Mouse (Mus musculus): ENCODE data around the gene Ccdc3.
"Not testable (repeated sequence)": the region's sequence is repeated elsewhere in the genome, so short reads cannot be mapped to it uniquely, and the experiment has no call there.

The Ccdc3 gene

GRCm38 (mm10) chr2:5137500-5138286 is at the start of gene Ccdc3:
Ccdc3 (plus strand) TSS chr2:5137776.
- no peak for ATAC-seq (ENCODE audit: insufficient number of reproducible peaks, low FRiP score, low TSS enrichment)

- ATAC-seq (ENCODE audit: insufficient number of reproducible peaks, low FRiP score, low TSS enrichment): not testable (repeated sequence)
Observed at GRCm38 (mm10) chr2:5090385-5090784, 47.2 kb upstream of the Ccdc3 start.

GRCm38 (mm10) chr2:5094876-5095275 is 42.7 kb upstream of the Ccdc3 start:
- ATAC-seq (ENCODE audit: insufficient number of reproducible peaks, low FRiP score, low TSS enrichment): no peak

- ATAC-seq (ENCODE audit: insufficient number of reproducible peaks, low FRiP score, low TSS enrichment): no peak
Observed at GRCm38 (mm10) chr2:5095316-5095715, 42.3 kb upstream of the Ccdc3 start.

GRCm38 (mm10) chr2:5097786-5098445 is 39.7 kb upstream of the Ccdc3 start:
- ATAC-seq (ENCODE audit: insufficient number of reproducible peaks, low FRiP score, low TSS enrichment): 0 out of 2 replicates have a peak, but pooled peaks have one; percentile 20

GRCm38 (mm10) chr2:5099176-5099575 is 38.4 kb upstream of the Ccdc3 start:
- ATAC-seq (ENCODE audit: insufficient number of reproducible peaks, low FRiP score, low TSS enrichment): no peak

GRCm38 (mm10) chr2:5101743-5102245 is 35.8 kb upstream of the Ccdc3 start:
- ATAC-seq (ENCODE audit: insufficient number of reproducible peaks, low FRiP score, low TSS enrichment): no peak

GRCm38 (mm10) chr2:5102891-5103290 is 34.7 kb upstream of the Ccdc3 start:
- ATAC-seq (ENCODE audit: insufficient number of reproducible peaks, low FRiP score, low TSS enrichment): no peak

- no peak for ATAC-seq (ENCODE audit: insufficient number of reproducible peaks, low FRiP score, low TSS enrichment)
Observed at GRCm38 (mm10) chr2:5112785-5113291, 24.7 kb upstream of the Ccdc3 start.

GRCm38 (mm10) chr2:5114386-5114785 is 23.2 kb upstream of the Ccdc3 start:
- no peak for ATAC-seq (ENCODE audit: insufficient number of reproducible peaks, low FRiP score, low TSS enrichment)

GRCm38 (mm10) chr2:5116856-5117532 is 20.6 kb upstream of the Ccdc3 start:
- ATAC-seq (ENCODE audit: insufficient number of reproducible peaks, low FRiP score, low TSS enrichment): no peak

GRCm38 (mm10) chr2:5125506-5125905 is 12.1 kb upstream of the Ccdc3 start:
- no peak for ATAC-seq (ENCODE audit: insufficient number of reproducible peaks, low FRiP score, low TSS enrichment)

GRCm38 (mm10) chr2:5127369-5127768 is 10.2 kb upstream of the Ccdc3 start:
- ATAC-seq (ENCODE audit: insufficient number of reproducible peaks, low FRiP score, low TSS enrichment): no peak

GRCm38 (mm10) chr2:5129099-5129498 is 8.5 kb upstream of the Ccdc3 start:
- no peak for ATAC-seq (ENCODE audit: insufficient number of reproducible peaks, low FRiP score, low TSS enrichment)

- ATAC-seq (ENCODE audit: insufficient number of reproducible peaks, low FRiP score, low TSS enrichment): no peak
Observed at GRCm38 (mm10) chr2:5132046-5132445, 5.5 kb upstream of the Ccdc3 start.

GRCm38 (mm10) chr2:5134959-5135743 is 2.4 kb upstream of the Ccdc3 start:
- no peak for ATAC-seq (ENCODE audit: insufficient number of reproducible peaks, low FRiP score, low TSS enrichment)

GRCm38 (mm10) chr2:5139961-5140360 is 2.4 kb downstream of the Ccdc3 start:
- no peak for ATAC-seq (ENCODE audit: insufficient number of reproducible peaks, low FRiP score, low TSS enrichment)

- no peak for ATAC-seq (ENCODE audit: insufficient number of reproducible peaks, low FRiP score, low TSS enrichment)
Observed at GRCm38 (mm10) chr2:5144446-5144845, 6.9 kb downstream of the Ccdc3 start.

GRCm38 (mm10) chr2:5147907-5148306 is 10.3 kb downstream of the Ccdc3 start:
- ATAC-seq (ENCODE audit: insufficient number of reproducible peaks, low FRiP score, low TSS enrichment): no peak

GRCm38 (mm10) chr2:5154711-5155110 is 17.1 kb downstream of the Ccdc3 start:
- no peak for ATAC-seq (ENCODE audit: insufficient number of reproducible peaks, low FRiP score, low TSS enrichment)
